Mouse (Mus musculus): ENCODE results near the gene Dync2h1. TPM values are rescaled to one million over a fixed set of nuclear protein-coding genes. Genes with fewer than 3 reads are reported as not detected.

Dync2h1 gene
- polyA plus RNA-seq, 1 experiment from 2014 or later, result 23.2 TPM

GRCm38 (mm10) chr9:7154391-7154790 is 29.9 kb downstream of the Dync2h1 start:
- H3K4me2 ChIP-seq, result no peak overlapping the region
- H3K9me3 ChIP-seq, result no peaks in the 10 kb centered on the region
- H3K9ac ChIP-seq, result no peak overlapping the region
- peaks cover 56% of the 10 kb centered on the region for H3K36me3 ChIP-seq
- no peak overlapping the region for H3K4me3 ChIP-seq
- ATAC-seq (ENCODE audit: low FRiP score), result no peak
- H3K4me1 ChIP-seq (replicated peaks), result no peaks in the 10 kb centered on the region
- WGBS, result 96% methylated on average over 2 of the region's 2 CpGs
- H3K27me3 ChIP-seq, result no peaks in the 10 kb centered on the region
- no peak overlapping the region for H3K27ac ChIP-seq

GRCm38 (mm10) chr9:7122863-7123262 is 61.4 kb downstream of the Dync2h1 start:
- Histone ChIP-seq H3K4me2 (no peak overlapping the region), H3K4me3 (no peak overlapping the region), H3K9ac (no peak overlapping the region), H3K9me3 (no peaks in the 10 kb centered on the region), H3K36me3 (peaks cover 14% of the 10 kb centered on the region), H3K4me1 (replicated peaks) (no peaks in the 10 kb centered on the region), H3K27me3 (no peaks in the 10 kb centered on the region), H3K27ac (no peak overlapping the region)
- no peak for ATAC-seq (ENCODE audit: low FRiP score)
- WGBS, result 94% methylated on average over 2 of the region's 2 CpGs

- ATAC-seq (ENCODE audit: low FRiP score), result no peak
- Histone ChIP-seq H3K9ac (no peak overlapping the region), H3K4me1 (replicated peaks) (no peaks in the 10 kb centered on the region), H3K9me3 (no peaks in the 10 kb centered on the region), H3K27ac (no peak overlapping the region), H3K4me2 (no peak overlapping the region), H3K4me3 (no peak overlapping the region), H3K27me3 (no peaks in the 10 kb centered on the region), H3K36me3 (peaks cover 21% of the 10 kb centered on the region)
- WGBS, result 82% methylated on average over 1 of the region's 1 CpGs
Observed at GRCm38 (mm10) chr9:7110166-7110565, 74.1 kb downstream of the Dync2h1 start.

- no peak for ATAC-seq (ENCODE audit: low FRiP score)
- H3K9me3 ChIP-seq, result no peaks in the 10 kb centered on the region
Observed at GRCm38 (mm10) chr9:7101361-7101760, 82.9 kb downstream of the Dync2h1 start.

GRCm38 (mm10) chr9:7074625-7075024 is 109.6 kb downstream of the Dync2h1 start:
- no peak overlapping the region for H3K4me3 ChIP-seq
- no peak overlapping the region for H3K4me2 ChIP-seq
- 96% methylated on average over 2 of the region's 2 CpGs for WGBS
- no peaks in the 10 kb centered on the region for H3K9me3 ChIP-seq
- H3K27me3 ChIP-seq, result no peaks in the 10 kb centered on the region
- no peak for ATAC-seq (ENCODE audit: low FRiP score)
- no peaks in the 10 kb centered on the region for H3K4me1 ChIP-seq (replicated peaks)
- peaks cover 57% of the 10 kb centered on the region for H3K36me3 ChIP-seq
- no peak overlapping the region for H3K27ac ChIP-seq
- H3K9ac ChIP-seq, result no peak overlapping the region

More at GRCm38 (mm10) chr9:7101361-7101760, 82.9 kb downstream of the Dync2h1 start:
- Histone ChIP-seq H3K4me1 (replicated peaks) (no peaks in the 10 kb centered on the region), H3K4me2 (no peak overlapping the region), H3K27me3 (no peaks in the 10 kb centered on the region), H3K27ac (no peak overlapping the region), H3K36me3 (peaks cover 40% of the 10 kb centered on the region), H3K4me3 (no peak overlapping the region), H3K9ac (no peak overlapping the region)

GRCm38 (mm10) chr9:7070846-7071245 is 113.4 kb downstream of the Dync2h1 start:
- H3K9ac ChIP-seq, result no peak overlapping the region
- 95% methylated on average over 3 of the region's 3 CpGs for WGBS
- ATAC-seq (ENCODE audit: low FRiP score), result no peak

GRCm38 (mm10) chr9:7050588-7050987 is 133.7 kb downstream of the Dync2h1 start:
- no peaks in the 10 kb centered on the region for H3K9me3 ChIP-seq
- no peak for ATAC-seq (ENCODE audit: low FRiP score)
- 81% methylated on average over 3 of the region's 3 CpGs for WGBS
- H3K4me1 ChIP-seq (replicated peaks), result no peaks in the 10 kb centered on the region
- H3K4me2 ChIP-seq, result no peak overlapping the region
- H3K9ac ChIP-seq, result no peak overlapping the region
- H3K27ac ChIP-seq, result no peak overlapping the region
- H3K4me3 ChIP-seq, result no peak overlapping the region
- peaks cover 27% of the 10 kb centered on the region for H3K36me3 ChIP-seq
- H3K27me3 ChIP-seq, result no peaks in the 10 kb centered on the region

More at GRCm38 (mm10) chr9:7070846-7071245, 113.4 kb downstream of the Dync2h1 start:
- Histone ChIP-seq H3K4me1 (replicated peaks) (no peaks in the 10 kb centered on the region), H3K9me3 (no peaks in the 10 kb centered on the region), H3K27me3 (no peaks in the 10 kb centered on the region), H3K36me3 (peaks cover 38% of the 10 kb centered on the region), H3K4me3 (no peak overlapping the region), H3K27ac (no peak overlapping the region), H3K4me2 (no peak overlapping the region)

GRCm38 (mm10) chr9:7042635-7043273 is 141.5 kb downstream of the Dync2h1 start:
- Histone ChIP-seq H3K4me1 (replicated peaks) (no peaks in the 10 kb centered on the region), H3K27me3 (no peaks in the 10 kb centered on the region), H3K9ac (no peak overlapping the region), H3K36me3 (peaks cover 31% of the 10 kb centered on the region), H3K4me2 (no peak overlapping the region), H3K27ac (no peak overlapping the region), H3K4me3 (no peak overlapping the region), H3K9me3 (no peaks in the 10 kb centered on the region)
- no peak for ATAC-seq (ENCODE audit: low FRiP score)
- 97% methylated on average over 5 of the region's 5 CpGs for WGBS

- no peak overlapping the region for H3K9ac ChIP-seq
- H3K9me3 ChIP-seq, result no peaks in the 10 kb centered on the region
- H3K4me2 ChIP-seq, result no peak overlapping the region
- H3K27ac ChIP-seq, result no peak overlapping the region
- no peaks in the 10 kb centered on the region for H3K27me3 ChIP-seq
- WGBS, result 90% methylated on average over 5 of the region's 5 CpGs
- H3K4me1 ChIP-seq (replicated peaks), result no peaks in the 10 kb centered on the region
- no peak overlapping the region for H3K4me3 ChIP-seq
- no peak for ATAC-seq (ENCODE audit: low FRiP score)
- H3K36me3 ChIP-seq, result peaks cover 30% of the 10 kb centered on the region
Observed at GRCm38 (mm10) chr9:7041231-7041630, 143.0 kb downstream of the Dync2h1 start.

- Histone ChIP-seq H3K27me3 (no peaks in the 10 kb centered on the region), H3K36me3 (peaks cover 40% of the 10 kb centered on the region)
- WGBS, result 92% methylated on average over 2 of the region's 2 CpGs
Observed at GRCm38 (mm10) chr9:7032553-7032952, 151.7 kb downstream of the Dync2h1 start.

GRCm38 (mm10) chr9:7015600-7015999 is 168.6 kb downstream of the Dync2h1 start:
- Histone ChIP-seq H3K4me3 (no peak overlapping the region), H3K4me2 (no peak overlapping the region), H3K36me3 (peaks cover 3% of the 10 kb centered on the region; the same call in 1 of the 2 replicates), H3K27me3 (no peaks in the 10 kb centered on the region), H3K9ac (no peak overlapping the region), H3K27ac (no peak overlapping the region), H3K9me3 (no peaks in the 10 kb centered on the region), H3K4me1 (replicated peaks) (no peaks in the 10 kb centered on the region)
- no peak for ATAC-seq (ENCODE audit: low FRiP score)

More at GRCm38 (mm10) chr9:7032553-7032952, 151.7 kb downstream of the Dync2h1 start:
- Histone ChIP-seq H3K4me3 (no peak overlapping the region), H3K9me3 (no peaks in the 10 kb centered on the region), H3K4me2 (no peak overlapping the region), H3K27ac (no peak overlapping the region), H3K4me1 (replicated peaks) (no peaks in the 10 kb centered on the region), H3K9ac (no peak overlapping the region)
- ATAC-seq (ENCODE audit: low FRiP score), result no peak

- H3K4me3 ChIP-seq, result no peak overlapping the region
- no peak for ATAC-seq (ENCODE audit: low FRiP score)
- H3K27ac ChIP-seq, result no peak overlapping the region
- H3K4me2 ChIP-seq, result no peak overlapping the region
- no peak overlapping the region for H3K9ac ChIP-seq
- peaks cover 3% of the 10 kb centered on the region; the same call in 1 of the 2 replicates for H3K36me3 ChIP-seq
- 95% methylated on average over 1 of the region's 1 CpGs for WGBS
- no peaks in the 10 kb centered on the region for H3K4me1 ChIP-seq (replicated peaks)
- no peaks in the 10 kb centered on the region for H3K27me3 ChIP-seq
- no peaks in the 10 kb centered on the region for H3K9me3 ChIP-seq
Observed at GRCm38 (mm10) chr9:7014733-7015132, 169.5 kb downstream of the Dync2h1 start.

- Histone ChIP-seq H3K4me1 (replicated peaks) (no peaks in the 10 kb centered on the region), H3K27ac (no peak overlapping the region), H3K36me3 (peaks cover 18% of the 10 kb centered on the region), H3K9ac (no peak overlapping the region), H3K4me2 (no peak overlapping the region), H3K27me3 (no peaks in the 10 kb centered on the region), H3K9me3 (no peaks in the 10 kb centered on the region), H3K4me3 (no peak overlapping the region)
- no peak for ATAC-seq (ENCODE audit: low FRiP score)
- WGBS, result 80% methylated on average over 3 of the region's 3 CpGs
Observed at GRCm38 (mm10) chr9:7009785-7010184, 174.5 kb downstream of the Dync2h1 start.

Data from hindbrain, embryonic 13.5 days (tissue).